Mouse (Mus musculus) cerebral cortex, adult 2 months (tissue): ENCODE data around the gene Tead1.

Source experiments
- WGBS: fragments of 180-500 bp; shearing (Covaris S2); methylation state at CpG from one replicate; pipeline ENCODE4 v1.1.7; 2018; 5-methylcytosine and 5-hydroxymethylcytosine counted together

The Tead1 gene

DNA sequence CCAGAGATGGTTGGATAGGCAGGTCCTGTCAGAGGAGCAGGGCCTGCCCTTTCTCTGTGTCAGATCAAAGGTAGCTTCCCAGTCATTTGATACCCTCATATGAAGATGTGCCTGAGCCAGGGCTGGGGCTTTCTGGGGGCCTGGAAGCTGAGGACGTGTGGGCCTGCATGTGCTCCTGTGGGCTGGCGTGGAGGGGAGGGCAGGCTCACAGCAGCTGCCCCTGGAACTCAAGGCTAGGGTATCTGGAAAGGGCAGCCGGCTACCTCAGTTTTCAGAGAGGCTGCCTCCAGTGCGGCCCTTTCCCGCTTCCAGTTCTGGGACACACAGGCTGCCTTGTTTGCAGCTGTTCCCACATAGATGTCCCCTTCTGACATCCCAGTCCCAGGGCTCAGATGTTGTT, 96.7 kb downstream of the Tead1 start:
- WGBS = 77% methylated on average over 5 of the region's 5 CpGs

DNA sequence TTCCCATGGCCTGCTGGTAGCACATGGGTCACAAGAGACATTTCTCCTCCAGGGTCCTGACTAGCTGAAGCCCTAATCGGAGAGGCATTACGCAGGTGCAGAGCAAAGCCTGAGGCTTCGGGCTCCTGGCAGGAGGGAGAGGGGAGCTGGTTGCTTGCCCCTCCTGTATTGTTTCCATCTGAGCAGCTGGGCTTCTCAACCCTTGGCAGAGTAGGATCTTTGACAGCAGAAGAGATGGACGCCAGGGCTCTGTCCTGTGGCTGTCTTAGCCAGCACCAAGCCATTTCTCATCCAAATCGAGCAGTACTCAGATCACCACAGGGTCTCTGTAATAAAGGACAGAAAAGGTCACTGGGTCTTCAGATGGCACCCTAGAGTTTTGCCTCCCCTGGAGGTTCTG, 97.6 kb downstream of the Tead1 start:
- WGBS = 82% methylated on average over 5 of the region's 5 CpGs

DNA sequence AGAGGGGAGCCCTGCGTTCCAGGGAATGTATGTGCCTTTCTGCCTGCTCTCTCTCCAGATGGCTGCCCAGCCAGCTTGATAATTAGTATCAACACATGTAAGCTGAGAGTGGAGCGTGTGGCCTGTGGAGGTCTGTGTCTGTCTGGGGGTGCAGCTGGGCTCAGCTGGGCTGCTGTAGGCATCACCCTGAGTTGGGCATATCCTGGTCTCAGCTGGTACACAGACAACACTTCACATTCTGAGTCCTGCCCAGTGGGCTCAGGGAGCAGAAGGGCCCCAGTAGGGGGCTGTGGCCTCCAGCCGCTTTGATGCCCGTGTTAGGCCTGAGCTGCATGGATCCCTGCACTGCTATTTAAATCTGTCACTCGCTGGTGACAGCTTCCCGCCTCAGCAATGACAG, 100.5 kb downstream of the Tead1 start:
- 85% methylated on average over 6 of the region's 6 CpGs for WGBS

DNA sequence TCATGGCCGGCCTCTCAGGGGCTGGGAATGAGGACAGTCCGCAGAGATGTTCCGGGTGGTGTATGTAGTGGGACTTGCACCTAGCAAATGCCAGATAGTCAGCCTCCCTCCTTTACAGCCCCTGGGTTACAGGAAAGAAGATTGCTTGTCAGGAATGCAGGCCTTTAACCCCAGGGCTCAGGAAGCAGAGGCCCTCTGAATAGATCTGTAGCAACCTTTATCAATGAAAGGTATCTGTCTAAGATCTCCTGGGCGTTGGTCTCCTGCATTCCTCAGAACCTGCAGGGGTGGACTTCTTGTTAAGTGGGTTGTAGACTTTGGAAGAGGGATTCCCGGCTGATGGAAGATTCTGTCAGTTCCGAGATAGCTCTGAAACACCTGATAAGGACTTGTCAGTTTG, 101.8 kb downstream of the Tead1 start:
- WGBS = 87% methylated on average over 6 of the region's 6 CpGs

DNA sequence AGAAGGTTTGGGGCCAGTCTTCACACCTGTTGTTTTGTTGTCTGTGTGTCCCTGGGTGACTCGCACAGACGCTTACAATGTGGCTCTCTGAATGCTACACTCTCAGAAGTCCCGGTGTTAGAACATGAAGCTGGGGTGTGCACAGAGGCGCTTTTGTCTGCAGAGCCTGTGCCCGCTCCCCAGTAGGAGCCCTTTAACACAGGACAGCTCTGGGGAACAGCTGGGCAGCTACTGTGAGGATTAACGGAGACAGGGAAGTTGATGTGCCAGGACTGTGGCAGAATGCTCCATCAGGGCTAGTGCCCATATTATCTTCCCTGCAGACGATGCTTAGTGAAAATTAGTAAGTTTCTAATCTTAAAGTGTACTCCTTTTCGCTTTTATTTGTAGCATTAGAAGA, 102.9 kb downstream of the Tead1 start:
- 72% methylated on average over 8 of the region's 8 CpGs for WGBS

DNA sequence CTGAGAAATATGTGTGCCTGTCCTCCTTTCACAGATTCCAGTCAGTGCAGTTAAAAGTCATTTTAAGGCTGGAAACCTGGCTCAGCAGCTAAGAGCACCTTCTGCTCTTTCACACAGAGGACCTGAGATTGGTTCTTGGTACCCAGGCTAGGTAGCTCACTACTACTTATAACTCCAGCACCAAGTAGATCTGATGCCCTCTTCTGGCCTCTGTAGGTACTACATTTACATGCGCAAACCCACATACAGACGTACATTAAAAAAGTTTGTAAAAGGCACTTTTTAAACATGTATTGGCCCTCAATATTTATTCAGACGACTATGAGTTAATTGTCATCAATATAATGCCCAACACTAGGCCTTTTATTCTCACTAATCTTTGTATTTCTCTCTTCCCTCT, 105.2 kb downstream of the Tead1 start:
- 97% methylated on average over 3 of the region's 3 CpGs for WGBS

DNA sequence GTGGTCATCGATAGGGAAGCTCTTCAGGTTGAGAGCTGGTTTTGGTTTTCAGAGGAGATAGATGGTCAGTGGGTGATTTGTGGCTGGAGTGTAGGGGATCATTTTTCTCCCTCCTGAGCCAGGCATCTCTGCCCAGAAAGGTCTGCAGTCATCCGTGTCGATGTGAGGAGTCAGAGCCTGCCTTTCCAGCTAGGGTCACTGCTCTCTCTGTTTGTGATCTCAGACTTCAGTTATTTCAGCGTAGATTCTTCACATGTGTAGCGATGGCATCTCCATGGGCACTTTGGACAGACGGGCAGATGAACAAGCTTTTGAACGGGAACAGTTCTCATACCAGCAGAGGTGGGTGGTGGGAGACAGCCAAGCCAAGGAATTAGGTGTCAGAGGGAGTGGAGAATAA, 106.2 kb downstream of the Tead1 start:
- WGBS = 94% methylated on average over 7 of the region's 7 CpGs

DNA sequence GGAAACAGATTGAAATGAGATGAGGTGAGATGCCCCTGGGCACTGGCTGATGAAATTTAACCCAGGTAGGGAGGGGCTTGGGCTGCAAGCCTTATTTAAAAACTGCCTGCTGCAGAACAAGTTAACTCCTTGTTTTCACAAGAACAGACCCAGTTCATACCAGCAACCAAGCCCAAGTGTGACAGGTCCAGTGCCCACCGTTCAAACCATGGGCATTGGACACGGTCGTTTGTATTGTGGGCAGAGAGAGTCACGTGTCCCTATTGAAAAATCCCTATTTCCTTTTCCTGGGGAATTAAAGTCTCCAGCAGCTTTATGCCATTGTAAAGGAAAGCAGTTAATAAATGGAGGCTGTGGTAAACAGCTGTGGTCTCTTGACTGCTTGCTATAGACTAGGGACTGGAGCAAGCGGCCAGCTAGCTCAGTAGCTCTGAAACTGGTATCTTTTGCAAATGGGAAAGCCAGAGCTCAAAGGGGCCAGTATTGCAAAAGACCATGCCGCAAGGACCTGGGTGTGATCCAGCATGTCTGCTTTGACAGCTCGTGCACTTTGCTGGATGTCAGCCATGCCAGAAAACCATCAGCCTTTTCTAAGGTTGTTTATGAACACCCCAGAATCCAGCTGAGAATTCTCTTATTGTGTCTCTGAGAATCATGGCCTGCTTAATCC, 107.6 kb downstream of the Tead1 start:
- WGBS = 51% methylated on average over 7 of the region's 7 CpGs

DNA sequence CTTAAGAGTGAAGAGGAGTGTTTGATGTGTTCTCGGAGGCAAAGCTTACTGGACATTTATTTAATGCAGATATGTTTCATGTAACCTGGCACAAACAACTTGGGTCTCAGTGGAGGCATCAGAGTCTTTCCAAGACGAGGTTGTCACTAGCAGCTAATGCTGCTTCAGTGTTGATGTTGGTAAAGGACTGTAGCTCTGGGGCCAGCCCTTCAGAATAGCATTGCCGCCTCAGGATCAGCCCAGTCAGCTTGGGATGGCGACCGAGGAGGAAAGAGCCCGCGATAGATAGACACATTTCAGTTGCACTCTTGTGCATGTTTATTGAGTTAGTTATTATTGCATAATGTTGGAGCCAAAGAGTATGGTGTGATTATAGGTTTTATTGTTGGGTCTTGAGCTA, 108.2 kb downstream of the Tead1 start:
- WGBS = 77% methylated on average over 7 of the region's 7 CpGs

DNA sequence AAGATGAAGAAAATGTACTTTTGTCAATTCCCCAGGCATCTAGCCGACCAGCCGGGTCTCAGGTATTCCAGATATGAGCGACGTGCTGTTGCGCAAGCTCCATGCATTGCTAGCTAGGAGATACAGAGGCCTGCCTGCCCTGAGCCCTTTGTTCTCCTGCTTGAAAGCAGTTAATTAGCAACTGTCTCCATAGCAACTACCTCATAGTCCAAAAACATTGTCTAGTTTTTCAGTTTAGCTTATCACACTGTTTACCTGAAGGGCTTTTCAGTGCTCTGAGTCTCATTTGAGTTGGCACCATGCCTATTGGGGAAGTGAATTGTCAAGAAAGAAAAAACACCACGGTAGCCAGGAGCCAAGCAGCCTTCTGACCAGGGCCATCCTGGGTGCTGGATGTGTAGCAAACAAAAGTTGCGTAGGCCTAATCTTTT, 109.2 kb downstream of the Tead1 start:
- WGBS = 77% methylated on average over 7 of the region's 7 CpGs

DNA sequence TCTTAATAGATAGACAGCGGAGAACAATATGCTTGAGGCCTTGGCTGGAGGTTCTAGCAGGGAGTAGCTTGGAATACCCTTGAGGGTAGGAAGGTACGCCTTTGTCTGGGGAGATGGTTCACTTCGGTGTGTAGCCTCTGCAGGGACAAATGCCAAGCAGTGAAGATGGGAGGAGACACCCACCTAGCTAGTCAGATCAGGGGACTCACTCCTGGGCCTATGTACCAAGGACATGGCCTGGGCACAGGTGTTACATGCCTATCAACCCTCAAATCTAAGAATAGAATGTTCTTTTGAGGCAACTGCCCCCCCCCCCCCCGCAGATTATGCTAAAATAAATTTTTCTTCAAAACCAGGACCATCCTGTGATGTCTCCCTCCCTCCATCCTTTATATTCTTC, 110.6 kb downstream of the Tead1 start:
- WGBS = 89% methylated on average over 4 of the region's 4 CpGs

DNA sequence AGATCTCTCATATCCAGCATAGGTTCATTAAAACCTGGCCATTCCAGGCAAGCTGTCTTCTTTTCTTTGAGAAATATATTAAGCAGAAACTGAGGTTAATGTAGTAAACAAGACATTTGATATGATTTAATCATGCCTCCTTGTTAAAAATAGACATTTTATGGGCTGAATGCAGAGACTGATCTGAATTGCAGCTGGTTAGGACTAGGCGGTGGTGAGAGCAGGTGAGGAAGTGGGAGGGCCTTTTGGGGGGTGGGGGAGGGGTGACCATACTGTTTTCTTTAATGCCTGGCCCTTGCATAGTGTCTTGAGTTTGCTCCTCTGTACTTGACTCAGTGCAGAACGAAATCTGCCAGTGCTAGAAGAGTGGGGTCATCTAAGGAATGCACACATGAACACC, 111.2 kb downstream of the Tead1 start:
- 88% methylated on average over 2 of the region's 2 CpGs for WGBS

DNA sequence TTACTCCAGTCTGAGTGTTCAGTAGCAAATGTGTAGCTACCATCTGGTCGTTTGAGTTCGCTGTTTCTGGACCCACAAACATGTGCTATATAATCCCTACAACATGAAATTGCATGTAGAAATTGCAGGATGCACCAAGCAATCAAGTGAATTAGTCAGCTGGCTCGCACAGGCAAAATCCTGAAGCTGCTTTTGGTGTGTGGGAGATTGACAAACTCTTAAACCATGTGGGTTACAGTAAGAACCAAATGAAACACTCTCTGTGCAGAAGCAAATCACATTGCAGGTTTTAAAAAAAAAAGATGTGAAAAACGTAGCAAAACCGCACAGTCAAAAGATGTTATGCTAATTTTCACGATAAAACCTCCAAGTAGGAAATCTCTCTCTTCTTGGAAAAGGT, 113.6 kb downstream of the Tead1 start:
- WGBS = 50% methylated on average over 6 of the region's 6 CpGs

DNA sequence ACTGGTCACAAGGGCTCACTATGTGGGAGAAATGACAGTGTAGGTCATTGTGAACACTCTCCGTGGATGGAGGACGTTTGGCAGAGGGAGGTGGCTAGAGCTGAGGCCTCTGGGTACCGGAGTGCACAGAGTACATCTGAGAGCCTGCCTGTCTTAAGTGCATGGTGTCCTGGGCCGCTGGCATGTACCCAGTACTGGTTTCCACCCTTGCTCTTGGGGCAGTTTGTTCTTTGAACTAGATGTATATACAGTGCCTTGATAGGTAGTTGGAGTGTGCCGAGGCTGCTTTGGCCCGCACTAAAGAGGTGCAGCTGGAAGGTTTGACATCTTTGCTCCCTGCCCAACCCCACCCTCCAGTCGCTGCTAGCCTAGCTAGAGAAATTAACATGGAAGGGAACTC, 114.8 kb downstream of the Tead1 start:
- WGBS = 82% methylated on average over 7 of the region's 7 CpGs

DNA sequence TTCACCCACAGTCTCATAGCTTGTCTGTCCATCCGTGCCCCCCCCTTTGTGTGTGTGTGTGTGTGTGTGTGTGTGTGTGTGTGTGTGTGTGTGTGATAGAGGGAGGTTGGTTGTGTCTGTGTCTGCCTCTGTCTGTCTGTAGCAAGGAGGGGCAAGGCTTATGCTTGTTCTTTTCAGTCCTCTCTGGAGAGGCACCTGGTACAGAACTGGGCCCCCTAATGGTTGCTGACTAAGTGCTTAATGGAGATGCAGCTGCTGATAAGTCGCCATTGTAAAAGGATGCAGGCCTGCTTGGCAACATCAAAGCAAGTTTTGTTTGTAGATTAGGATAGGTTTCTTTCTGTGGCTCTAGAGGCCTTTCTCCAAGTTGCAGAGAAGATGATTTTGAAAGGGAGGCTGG, 115.4 kb downstream of the Tead1 start:
- 38% methylated on average over 2 of the region's 2 CpGs for WGBS

DNA sequence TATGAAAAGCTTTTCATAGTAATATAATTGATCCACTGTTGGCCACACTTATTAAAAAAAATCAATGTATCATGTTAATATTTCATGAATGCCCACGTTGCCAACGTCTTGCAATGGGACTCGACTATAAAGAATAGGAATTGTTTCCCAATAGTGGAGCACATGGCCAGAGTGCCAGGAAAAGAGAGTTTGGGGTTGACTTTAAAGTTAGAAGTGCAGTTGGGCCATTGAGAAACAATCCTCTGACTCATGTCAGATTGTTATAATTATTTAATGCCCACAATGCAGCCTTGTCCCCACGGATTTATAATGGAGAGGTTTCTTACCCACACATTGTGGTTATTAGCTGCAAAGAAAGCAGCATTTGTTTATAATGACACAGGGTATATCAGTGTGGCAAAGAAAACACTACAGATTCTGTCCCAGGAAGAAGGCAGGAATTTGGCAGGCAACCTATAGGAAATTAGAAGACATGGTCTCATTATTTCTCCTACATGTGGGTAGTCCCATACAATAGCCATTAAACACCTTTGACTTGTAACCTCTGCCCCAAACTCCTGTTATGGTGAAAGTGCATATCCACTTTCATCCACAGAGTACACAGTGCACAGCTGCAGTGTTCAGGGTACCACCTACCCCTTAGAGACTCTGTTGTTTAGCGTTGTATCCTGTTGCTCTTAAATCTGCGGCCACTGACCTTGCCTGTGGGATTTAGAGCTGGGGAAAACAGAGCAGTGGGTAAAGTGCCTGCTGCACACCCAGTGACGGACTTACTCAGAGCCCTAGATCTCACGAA, 118.6 kb downstream of the Tead1 start:
- 83% methylated on average over 8 of the region's 8 CpGs for WGBS

DNA sequence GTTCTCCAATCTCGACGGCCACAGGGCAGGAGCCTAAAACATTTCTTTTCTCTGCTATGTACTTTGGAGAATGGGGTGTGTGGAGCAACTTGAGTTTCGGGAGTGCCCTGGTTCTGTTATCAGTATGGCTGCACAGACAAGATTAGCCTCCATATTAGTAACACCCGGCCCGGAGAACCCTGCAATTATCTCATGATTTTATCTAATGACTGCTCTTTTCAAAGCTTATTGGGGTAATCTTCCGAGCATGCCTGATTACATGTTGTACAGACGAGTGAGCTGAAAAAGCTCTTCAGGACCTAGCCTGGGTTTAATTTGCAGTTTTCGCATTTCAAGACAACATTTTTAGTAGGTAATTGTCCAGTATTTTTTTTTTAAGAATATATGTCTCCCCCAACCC, 122.6 kb downstream of the Tead1 start:
- WGBS = 85% methylated on average over 8 of the region's 8 CpGs

DNA sequence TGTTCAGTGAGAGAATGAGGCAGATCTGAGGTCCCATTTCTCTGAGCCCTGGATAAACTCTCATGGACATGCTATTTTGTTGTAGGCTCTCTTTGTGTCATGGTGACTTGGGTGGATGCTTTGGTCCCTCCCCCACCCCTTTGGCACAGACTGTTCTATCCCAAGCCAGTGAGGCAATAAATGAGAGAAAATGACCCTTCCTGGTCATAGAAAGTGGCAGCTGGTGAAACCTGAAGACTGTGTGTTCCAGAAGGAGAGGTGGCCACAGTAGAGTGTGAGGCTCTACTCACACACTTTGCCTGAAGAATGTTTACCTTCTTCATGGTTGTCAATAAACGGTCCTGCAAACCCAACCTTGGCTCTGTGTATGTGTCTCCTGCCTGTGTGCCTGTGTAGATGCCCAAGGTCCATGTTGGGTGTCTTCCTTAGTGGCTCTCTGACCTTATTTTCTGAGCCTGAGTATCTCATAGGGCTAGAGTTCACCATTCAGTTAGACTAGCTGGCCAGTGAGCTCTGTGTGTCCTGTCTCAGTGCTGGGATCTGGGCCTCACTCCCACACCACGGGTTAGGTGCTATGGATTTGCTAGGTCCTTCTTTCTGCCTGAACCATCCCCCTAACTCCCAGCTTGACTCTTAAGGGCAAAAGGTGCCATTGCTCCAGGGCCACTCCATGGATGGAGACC, 127.7 kb downstream of the Tead1 start:
- WGBS = 70% methylated on average over 2 of the region's 2 CpGs

DNA sequence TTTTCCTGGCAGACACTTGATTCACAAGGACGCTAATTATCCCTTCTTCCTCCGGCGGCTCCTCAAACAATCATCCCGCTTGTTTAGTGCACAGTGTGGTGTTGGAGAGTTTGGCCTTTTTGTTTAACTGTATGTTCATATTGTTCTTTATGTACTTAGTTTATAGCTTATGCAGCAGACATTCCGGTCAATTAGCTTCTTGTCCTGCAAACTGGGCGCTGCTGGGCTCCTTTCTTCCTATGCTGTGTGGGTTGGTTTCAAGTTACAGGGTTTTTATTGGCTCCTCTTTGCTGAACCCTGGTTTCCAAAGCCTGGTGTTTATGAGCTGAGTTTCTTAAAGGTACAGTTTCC, 128.3 kb downstream of the Tead1 start:
- WGBS = 59% methylated on average over 6 of the region's 6 CpGs

DNA sequence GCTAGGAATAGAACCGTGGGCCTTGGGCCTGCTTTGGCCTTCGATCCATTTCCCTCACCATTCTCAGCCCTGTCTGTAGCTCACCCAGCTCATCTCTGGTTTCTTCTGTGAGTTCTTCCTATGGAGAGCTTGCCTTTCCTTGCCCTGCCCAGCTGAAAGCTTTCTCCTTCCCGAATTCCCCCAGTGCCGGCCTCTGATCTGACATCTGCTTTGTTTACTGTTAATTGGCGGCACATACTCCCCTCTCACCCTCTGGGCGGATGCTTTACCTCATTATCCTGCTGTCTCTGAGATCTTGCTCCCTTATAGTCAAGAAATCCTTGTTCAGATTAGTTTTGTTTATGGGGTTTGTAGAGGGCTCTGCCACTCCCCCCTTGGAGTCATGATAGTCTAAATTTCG, 131.6 kb downstream of the Tead1 start:
- WGBS = 85% methylated on average over 7 of the region's 7 CpGs

DNA sequence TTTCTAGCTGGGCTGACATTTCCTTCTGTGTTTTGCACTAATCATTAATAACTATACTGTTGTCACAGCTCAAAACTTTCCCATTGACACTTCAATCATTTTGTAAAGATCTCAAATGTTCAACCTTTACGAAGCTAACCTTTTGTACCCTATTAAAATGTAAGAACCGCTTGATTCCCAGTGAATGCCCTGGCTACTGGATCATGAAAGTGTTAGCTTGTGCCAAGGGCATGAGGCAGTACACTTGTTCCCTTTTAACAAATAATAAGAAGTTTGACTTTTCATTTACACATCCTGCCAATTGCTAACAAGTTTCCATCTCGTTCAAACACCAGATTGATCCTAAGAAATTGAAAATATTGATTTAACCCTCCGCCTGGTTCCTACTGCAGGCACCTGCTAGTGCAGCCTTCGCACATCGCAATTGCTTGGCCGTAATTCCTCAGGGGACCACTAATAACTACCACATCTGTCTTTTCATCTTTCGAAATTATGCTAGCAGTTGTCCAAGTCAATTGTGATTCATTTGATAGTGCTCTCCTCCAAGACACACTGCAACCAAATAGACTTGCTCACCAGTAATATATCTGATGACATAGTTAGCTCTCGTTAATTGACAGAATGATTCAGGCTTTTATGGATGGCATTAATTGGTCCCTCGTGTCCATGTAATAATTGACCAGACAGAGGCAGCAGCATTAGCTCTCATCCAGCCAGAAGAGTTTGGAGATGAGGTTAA, 133.1 kb downstream of the Tead1 start:
- 82% methylated on average over 10 of the region's 10 CpGs for WGBS

DNA sequence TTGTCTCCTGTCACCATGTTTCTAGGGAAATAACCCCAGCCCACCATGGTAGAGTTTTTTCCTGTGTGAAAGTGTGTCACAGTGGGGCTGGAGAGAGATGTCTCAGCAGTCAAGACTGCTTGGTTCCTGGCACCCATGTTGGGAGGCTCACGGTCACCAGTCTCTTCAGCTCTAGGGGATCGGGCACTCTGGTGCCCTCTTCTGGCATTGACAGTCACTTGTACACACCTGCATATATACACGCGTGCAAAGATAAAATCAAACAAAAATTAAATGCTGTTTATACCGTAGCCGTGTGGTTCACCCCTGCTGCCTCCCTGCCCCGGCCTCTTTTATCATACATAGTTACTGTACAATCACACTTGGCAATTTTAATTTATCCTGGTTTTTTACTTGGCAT, 134.0 kb downstream of the Tead1 start:
- 96% methylated on average over 7 of the region's 7 CpGs for WGBS
